Mouse (Mus musculus): ENCODE results near the gene Dpm3. TPM values are rescaled to one million over a fixed set of nuclear protein-coding genes. Genes with fewer than 3 reads are reported as not detected.
A peak's percentile ranks its signal among the peaks of the same experiment; 100 is the strongest.

The Dpm3 gene
- total RNA-seq, 2 experiments from 2014 or later: 47.4 to 54.9 TPM

DNA sequence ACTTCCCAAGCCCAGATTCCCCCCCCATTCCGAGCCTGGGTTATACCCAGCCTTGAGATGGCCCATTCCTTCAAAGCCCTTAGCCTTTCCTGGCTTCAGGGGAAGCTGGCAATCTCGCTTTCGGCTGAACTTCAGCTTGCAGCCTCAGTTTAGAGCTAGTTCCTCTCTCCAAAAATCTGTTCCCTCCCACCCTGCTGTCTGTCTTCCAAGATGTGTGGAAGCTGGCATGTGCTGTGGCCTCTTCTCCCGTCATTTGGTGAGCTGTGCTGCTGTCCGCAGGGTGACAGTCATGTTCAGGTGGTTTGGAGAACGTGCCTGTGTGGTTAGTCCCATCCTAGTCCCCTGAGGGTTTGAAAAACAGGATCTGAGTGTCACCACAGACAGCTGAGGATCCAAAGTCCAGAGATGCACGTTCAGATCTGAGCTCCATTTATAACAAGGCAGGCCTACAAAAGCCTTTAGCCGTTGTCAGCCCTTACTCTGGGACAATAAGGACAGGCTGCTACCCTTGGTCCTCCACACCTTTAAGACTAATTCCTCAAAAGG, 36.6 kb downstream of the Dpm3 start:
- DNase-seq: no peak

- no peak for DNase-seq
Observed at GRCm38 (mm10) chr3:89296761-89297396, 37.7 kb downstream of the Dpm3 start.

- DNase-seq: no peak
Observed at GRCm38 (mm10) chr3:89298908-89299307, 39.8 kb downstream of the Dpm3 start.

DNA sequence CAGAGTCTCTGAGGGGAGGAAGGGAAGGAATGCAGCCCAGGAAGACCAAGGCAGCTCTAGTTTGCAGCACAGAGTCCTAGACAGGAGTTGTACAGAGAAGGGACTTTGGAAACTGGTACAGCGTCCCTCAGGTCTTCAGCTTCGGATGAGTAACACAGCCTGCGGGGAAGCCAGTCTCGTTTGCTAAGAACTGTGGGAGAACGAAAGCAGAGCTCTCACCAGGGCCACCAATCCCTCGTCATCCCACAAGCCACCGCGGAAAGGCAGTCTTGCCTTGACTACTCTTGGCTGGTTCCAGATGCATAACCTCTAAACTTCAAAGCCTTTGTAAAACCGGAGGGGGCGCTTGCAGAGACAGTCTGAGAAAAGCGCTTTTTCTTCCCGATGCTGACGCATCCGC, 40.3 kb downstream of the Dpm3 start:
- no peak for DNase-seq

DNA sequence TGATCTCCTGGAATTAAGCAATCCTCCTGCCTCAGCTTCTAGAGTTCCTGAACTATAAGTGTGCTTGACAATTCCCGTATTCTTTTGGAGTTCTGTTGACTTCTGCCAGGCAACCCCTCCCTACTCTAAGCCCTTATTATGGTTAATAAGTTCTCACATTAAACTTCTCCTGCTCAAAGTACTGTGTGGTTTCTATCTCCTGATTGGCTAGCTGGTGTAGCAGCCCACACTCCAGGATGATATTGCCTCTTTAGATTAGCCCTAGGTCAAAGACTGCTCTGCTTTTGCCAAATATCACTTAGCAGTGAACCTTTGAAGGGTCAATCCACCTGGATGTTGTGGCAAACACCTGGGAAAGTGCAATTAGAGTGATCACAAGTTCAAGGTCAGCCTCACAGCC, 40.9 kb downstream of the Dpm3 start:
- no peak for DNase-seq

GRCm38 (mm10) chr3:89300514-89300913, 41.4 kb downstream of the Dpm3 start:
- no peak for DNase-seq

DNA sequence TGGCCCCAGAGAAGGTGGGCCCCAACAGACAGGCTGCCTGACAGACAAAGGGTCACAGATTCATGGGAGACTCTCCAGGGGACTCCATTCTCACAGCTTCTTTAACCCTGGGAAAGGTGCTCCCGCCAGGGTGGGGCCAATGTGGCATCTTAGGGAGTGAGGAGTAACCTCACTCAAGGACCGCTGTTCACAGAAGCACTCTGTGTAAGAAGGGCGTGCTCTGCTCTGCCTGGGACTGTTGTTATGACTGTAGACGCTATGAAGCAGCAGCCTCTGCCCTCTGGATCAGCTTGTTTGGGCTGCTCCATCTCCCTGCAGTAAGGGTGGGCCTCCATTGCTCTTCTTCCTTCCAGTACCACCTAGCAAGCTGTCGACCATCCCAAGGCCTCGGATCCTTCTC, 45.3 kb downstream of the Dpm3 start:
- no peak for DNase-seq

DNA sequence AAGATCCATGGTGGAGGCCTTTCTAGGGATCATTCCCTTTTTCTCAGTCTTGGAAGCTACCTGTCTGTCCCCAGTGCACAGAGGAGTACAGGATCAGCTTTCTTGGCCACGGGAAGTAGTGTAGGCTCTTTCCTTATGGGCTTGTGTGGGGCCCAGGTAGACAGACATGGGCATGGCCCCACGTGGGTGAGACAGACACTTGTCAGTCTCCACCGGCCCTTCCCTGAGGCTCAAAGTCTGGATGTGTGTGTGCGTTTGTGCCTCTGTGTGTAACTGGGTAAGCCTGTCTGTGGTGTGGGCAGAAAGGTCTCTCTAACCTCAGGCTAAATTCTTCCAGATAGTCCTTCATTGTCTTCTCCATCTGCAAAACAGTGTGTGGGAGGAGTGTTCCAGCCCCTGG, 45.9 kb downstream of the Dpm3 start:
- no peak for DNase-seq

GRCm38 (mm10) chr3:89305551-89306325, 46.6 kb downstream of the Dpm3 start:
- no peak for DNase-seq

GRCm38 (mm10) chr3:89308089-89308488, 48.9 kb downstream of the Dpm3 start:
- DNase-seq: peak; percentile 64

GRCm38 (mm10) chr3:89314340-89314739, 55.2 kb downstream of the Dpm3 start:
- DNase-seq: no peak

- DNase-seq: no peak
Observed at GRCm38 (mm10) chr3:89314791-89315190, 55.6 kb downstream of the Dpm3 start.

- DNase-seq: peak; percentile 90
Observed at GRCm38 (mm10) chr3:89315195-89315929, 56.2 kb downstream of the Dpm3 start.

GRCm38 (mm10) chr3:89315930-89316831, 57.0 kb downstream of the Dpm3 start:
- no peak for DNase-seq

Small RNA genes lying within 50 kb of the gene (microRNA-seq; reads per million reads assigned to microRNA genes)
- 30.9 to 41.3 reads per million in 2 experiments for gene Mir92b

Other genes starting within 250 kb of the Dpm3 start
- gene Rusc1, start 166.0 kb upstream of the Dpm3 start, total RNA-seq (2021): 1 to 10 TPM; 9.7 to 9.9 TPM
- gene Gm43738, start 158.3 kb upstream of the Dpm3 start, total RNA-seq (2021): not detected
- 10 to 100 TPM; 33.7 to 35.5 TPM for gene Fdps, start 157.4 kb upstream of the Dpm3 start, total RNA-seq (2021)
- gene Pklr, start 123.2 kb upstream of the Dpm3 start, total RNA-seq (2021): under 1 TPM in 1 of 2 experiments, not detected in 1; 0.41 TPM
- gene Hcn3, start 99.2 kb upstream of the Dpm3 start, total RNA-seq (2021): 1 to 10 TPM in 1 of 2 experiments, under 1 TPM in 1; 0.12 to 1.1 TPM
- gene Clk2, start 94.6 kb upstream of the Dpm3 start, total RNA-seq (2021): 10 to 100 TPM; 21.5 to 32.6 TPM
- 10 to 100 TPM; 36.7 to 40.0 TPM for gene Scamp3, start 81.9 kb upstream of the Dpm3 start, total RNA-seq (2021)
- gene Fam189b, start 76.2 kb upstream of the Dpm3 start, total RNA-seq (2021): 10 to 100 TPM; 11.1 to 12.9 TPM
- 10 to 100 TPM; 20.6 to 24.5 TPM for gene Gba, start 56.4 kb upstream of the Dpm3 start, total RNA-seq (2021)
- gene Thbs3, start 44.2 kb upstream of the Dpm3 start, total RNA-seq (2021): 10 to 100 TPM; 46.2 to 61.5 TPM
- gene Mtx1, start 32.3 kb upstream of the Dpm3 start, total RNA-seq (2021): 10 to 100 TPM; 55.2 to 57.3 TPM
- under 1 TPM; 0.16 to 0.63 TPM for gene Muc1, start 30.3 kb upstream of the Dpm3 start, total RNA-seq (2021)
- 10 to 100 TPM; 78.1 to 93.1 TPM for gene Krtcap2, start 13.4 kb upstream of the Dpm3 start, total RNA-seq (2021)
- under 1 TPM; 0.70 to 0.86 TPM for gene Trim46, start 13.0 kb upstream of the Dpm3 start, total RNA-seq (2021)
- gene Slc50a1, start 11.2 kb downstream of the Dpm3 start, total RNA-seq (2021): 10 to 100 TPM; 19.0 to 28.7 TPM
- gene Efna1, start 21.8 kb downstream of the Dpm3 start, total RNA-seq (2021): 10 to 100 TPM; 21.1 to 26.3 TPM
- gene Efna3, start 63.6 kb downstream of the Dpm3 start, total RNA-seq (2021): not detected
- 1 to 10 TPM in 1 of 2 experiments, under 1 TPM in 1; 0.82 to 1.9 TPM for gene Efna4, start 78.7 kb downstream of the Dpm3 start, total RNA-seq (2021)
- gene Adam15, start 90.6 kb downstream of the Dpm3 start, total RNA-seq (2021): 10 to 100 TPM; 32.6 to 48.1 TPM
- gene Dcst2, start 102.6 kb downstream of the Dpm3 start, total RNA-seq (2021): not detected
- under 1 TPM; 0.12 to 0.14 TPM for gene Dcst1, start 105.9 kb downstream of the Dpm3 start, total RNA-seq (2021)
- 10 to 100 TPM; 19.1 to 21.8 TPM for gene Zbtb7b, start 135.4 kb downstream of the Dpm3 start, total RNA-seq (2021)
- gene Lenep, start 143.4 kb downstream of the Dpm3 start, total RNA-seq (2021): under 1 TPM; 0.59 to 0.73 TPM
- gene Flad1, start 152.5 kb downstream of the Dpm3 start, total RNA-seq (2021): 10 to 100 TPM; 25.8 to 29.5 TPM
- gene Cks1b, start 159.0 kb downstream of the Dpm3 start, total RNA-seq (2021): 10 to 100 TPM; 19.7 to 22.3 TPM
- 10 to 100 TPM; 50.0 to 57.8 TPM for gene Shc1, start 159.1 kb downstream of the Dpm3 start, total RNA-seq (2021)
- gene Pygo2, start 170.9 kb downstream of the Dpm3 start, total RNA-seq (2021): 10 to 100 TPM; 15.9 to 22.2 TPM
- 100 to 1,000 TPM; 155 to 167 TPM for gene Pbxip1, start 177.3 kb downstream of the Dpm3 start, total RNA-seq (2021)
- gene Pmvk, start 195.2 kb downstream of the Dpm3 start, total RNA-seq (2021): 1 to 10 TPM; 9.8 to 9.9 TPM

Measured in gastrocnemius, postnatal 10 days (tissue).